Mouse (Mus musculus): ENCODE measurements around the gene Lrrc32. TPM values are rescaled to one million over a fixed set of nuclear protein-coding genes. Genes with fewer than 3 reads are reported as not detected.

Lrrc32 gene
- polyA plus RNA-seq, 1 experiment, result 7.2 TPM

- no peak for DNase-seq
- H3K27me3 ChIP-seq (ENCODE audit: control insufficient read depth, insufficient read depth, low read length), result no peaks in the 10 kb centered on the region
- H3K4me1 ChIP-seq (replicated peaks; ENCODE audit: control insufficient read depth, insufficient read depth, low read length), result peaks cover 26% of the 10 kb centered on the region
- no peak for TF ChIP-seq CTCF (IDR thresholded peaks at IDR 0.05; ENCODE audit: borderline replicate concordance, control insufficient read depth, extremely low read depth, insufficient read depth, low read length, poor library complexity)
- TF ChIP-seq POLR2A (IDR thresholded peaks at IDR 0.05; ENCODE audit: control insufficient read depth, extremely low read depth, insufficient read depth, low read length, poor library complexity), result no peak
- no peak overlapping the region for H3K4me3 ChIP-seq (ENCODE audit: control insufficient read depth, insufficient read depth, low read length)
- WGBS, result 93% methylated on average over 4 of the region's 4 CpGs
- H3K36me3 ChIP-seq (ENCODE audit: control insufficient read depth, insufficient read depth, low read length), result no peaks in the 10 kb centered on the region
- no peak overlapping the region for H3K27ac ChIP-seq (ENCODE audit: control insufficient read depth, insufficient read depth, low read length)
Measured at GRCm38 (mm10) chr7:98532981-98533380, 43.9 kb downstream of the Lrrc32 start.

GRCm38 (mm10) chr7:98534432-98534855 is 45.4 kb downstream of the Lrrc32 start:
- no peak for TF ChIP-seq CTCF (IDR thresholded peaks at IDR 0.05; ENCODE audit: borderline replicate concordance, control insufficient read depth, extremely low read depth, insufficient read depth, low read length, poor library complexity)
- Histone ChIP-seq H3K27ac (ENCODE audit: control insufficient read depth, insufficient read depth, low read length) (no peak overlapping the region), H3K4me3 (ENCODE audit: control insufficient read depth, insufficient read depth, low read length) (no peak overlapping the region), H3K4me1 (replicated peaks; ENCODE audit: control insufficient read depth, insufficient read depth, low read length) (peaks cover 26% of the 10 kb centered on the region), H3K27me3 (ENCODE audit: control insufficient read depth, insufficient read depth, low read length) (no peaks in the 10 kb centered on the region), H3K36me3 (ENCODE audit: control insufficient read depth, insufficient read depth, low read length) (no peaks in the 10 kb centered on the region)
- 6% methylated on average over 13 of the region's 13 CpGs for WGBS
- DNase-seq, result peak; percentile 42

DNA sequence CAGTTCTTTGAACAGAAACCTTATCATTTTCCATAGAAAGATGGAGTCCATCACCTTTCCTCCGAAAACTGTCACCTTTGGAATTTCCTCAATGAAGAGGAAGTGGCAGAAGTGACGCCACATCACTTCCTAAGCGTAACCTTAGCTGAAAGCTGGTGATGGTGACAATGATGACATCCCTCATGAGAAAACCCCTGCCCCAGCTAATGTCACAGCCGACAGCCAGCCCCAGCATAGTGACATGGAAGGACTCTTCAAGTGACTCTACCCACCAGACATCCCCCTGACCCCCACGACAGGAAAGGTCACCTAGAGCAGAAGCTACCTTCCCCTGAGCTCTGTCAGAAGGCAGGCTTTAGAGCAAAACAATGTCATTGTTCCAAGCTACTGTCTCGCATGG is 46.1 kb downstream of the Lrrc32 start:
- no peak for TF ChIP-seq CTCF (IDR thresholded peaks at IDR 0.05; ENCODE audit: borderline replicate concordance, control insufficient read depth, extremely low read depth, insufficient read depth, low read length, poor library complexity)
- no peak for TF ChIP-seq POLR2A (IDR thresholded peaks at IDR 0.05; ENCODE audit: control insufficient read depth, extremely low read depth, insufficient read depth, low read length, poor library complexity)
- Histone ChIP-seq H3K36me3 (ENCODE audit: control insufficient read depth, insufficient read depth, low read length) (no peaks in the 10 kb centered on the region), H3K4me1 (replicated peaks; ENCODE audit: control insufficient read depth, insufficient read depth, low read length) (peaks cover 26% of the 10 kb centered on the region), H3K27me3 (ENCODE audit: control insufficient read depth, insufficient read depth, low read length) (no peaks in the 10 kb centered on the region), H3K4me3 (ENCODE audit: control insufficient read depth, insufficient read depth, low read length) (no peak overlapping the region), H3K27ac (ENCODE audit: control insufficient read depth, insufficient read depth, low read length) (no peak overlapping the region)
- 83% methylated on average over 6 of the region's 6 CpGs for WGBS
- DNase-seq, result no peak

DNA sequence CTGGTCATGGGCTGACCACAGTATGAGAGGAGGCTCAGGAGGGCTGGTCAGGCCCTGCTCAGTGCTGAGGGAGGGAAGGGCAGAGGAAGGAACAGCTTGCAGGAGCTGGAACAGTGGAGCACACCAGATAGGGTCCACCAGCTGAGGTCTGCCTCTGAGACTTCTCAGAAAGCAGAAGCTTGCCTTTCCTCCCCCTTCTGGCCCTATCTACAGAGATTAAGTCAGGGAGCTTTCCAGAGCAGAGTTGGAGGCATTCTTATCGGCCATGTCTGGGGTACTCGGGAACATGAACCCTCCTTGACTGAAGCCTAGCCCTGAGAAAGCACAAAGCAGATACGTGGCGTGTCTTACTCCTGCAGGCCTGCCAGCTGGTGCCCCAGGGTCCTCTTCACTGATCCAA is 46.8 kb downstream of the Lrrc32 start:
- peaks cover 26% of the 10 kb centered on the region for H3K4me1 ChIP-seq (replicated peaks; ENCODE audit: control insufficient read depth, insufficient read depth, low read length)
- no peak for DNase-seq
- H3K27me3 ChIP-seq (ENCODE audit: control insufficient read depth, insufficient read depth, low read length), result no peaks in the 10 kb centered on the region
- H3K4me3 ChIP-seq (ENCODE audit: control insufficient read depth, insufficient read depth, low read length), result no peak overlapping the region
- WGBS, result 81% methylated on average over 4 of the region's 4 CpGs
- TF ChIP-seq CTCF (IDR thresholded peaks at IDR 0.05; ENCODE audit: borderline replicate concordance, control insufficient read depth, extremely low read depth, insufficient read depth, low read length, poor library complexity) (no peak), POLR2A (IDR thresholded peaks at IDR 0.05; ENCODE audit: control insufficient read depth, extremely low read depth, insufficient read depth, low read length, poor library complexity) (no peak)
- no peak overlapping the region for H3K27ac ChIP-seq (ENCODE audit: control insufficient read depth, insufficient read depth, low read length)
- no peaks in the 10 kb centered on the region for H3K36me3 ChIP-seq (ENCODE audit: control insufficient read depth, insufficient read depth, low read length)

DNA sequence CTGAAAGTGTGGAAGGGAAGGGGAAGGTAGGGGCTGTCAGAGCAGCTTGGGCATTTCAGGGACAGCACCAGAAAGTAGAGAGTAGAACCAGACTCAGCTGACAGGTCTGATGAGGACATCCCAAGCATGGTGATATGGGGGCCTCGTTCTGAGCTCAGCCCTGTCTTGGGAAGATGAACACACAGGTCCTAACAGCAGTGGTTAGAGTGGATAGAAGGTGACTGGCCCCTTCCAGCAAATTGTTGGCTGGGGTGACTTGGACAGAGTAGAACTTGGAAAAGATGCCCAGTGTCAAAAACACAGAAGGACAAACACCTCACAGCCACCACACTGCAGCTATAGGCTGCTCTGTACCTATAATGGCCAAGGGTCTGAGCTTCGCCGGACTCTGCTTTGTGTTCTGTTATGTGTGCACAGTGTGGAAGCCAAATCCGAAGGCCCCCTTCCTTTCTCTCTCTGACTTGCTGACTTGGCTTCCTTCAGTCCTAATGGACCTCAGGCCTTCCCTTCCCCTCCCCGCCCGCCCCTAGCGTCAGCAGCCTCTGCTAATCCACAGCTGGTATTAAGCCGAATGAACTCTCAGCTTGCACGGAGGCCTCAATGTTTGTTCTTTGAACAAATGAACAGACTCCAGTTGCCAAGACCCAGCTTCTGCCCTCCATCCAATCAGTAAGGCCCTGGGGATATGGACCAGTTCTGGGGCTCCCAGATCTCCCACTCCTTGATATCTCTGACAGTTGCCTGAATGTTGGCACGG is 48.3 kb downstream of the Lrrc32 start:
- TF ChIP-seq POLR2A (IDR thresholded peaks at IDR 0.05; ENCODE audit: control insufficient read depth, extremely low read depth, insufficient read depth, low read length, poor library complexity), result no peak
- TF ChIP-seq CTCF (IDR thresholded peaks at IDR 0.05; ENCODE audit: borderline replicate concordance, control insufficient read depth, extremely low read depth, insufficient read depth, low read length, poor library complexity), result no peak
- H3K4me1 ChIP-seq (replicated peaks; ENCODE audit: control insufficient read depth, insufficient read depth, low read length), result peaks cover 18% of the 10 kb centered on the region
- no peak overlapping the region for H3K4me3 ChIP-seq (ENCODE audit: control insufficient read depth, insufficient read depth, low read length)
- H3K27me3 ChIP-seq (ENCODE audit: control insufficient read depth, insufficient read depth, low read length), result no peaks in the 10 kb centered on the region
- H3K36me3 ChIP-seq (ENCODE audit: control insufficient read depth, insufficient read depth, low read length), result no peaks in the 10 kb centered on the region
- H3K27ac ChIP-seq (ENCODE audit: control insufficient read depth, insufficient read depth, low read length), result no peak overlapping the region
- WGBS, result 93% methylated on average over 10 of the region's 10 CpGs
- no peak for DNase-seq

DNA sequence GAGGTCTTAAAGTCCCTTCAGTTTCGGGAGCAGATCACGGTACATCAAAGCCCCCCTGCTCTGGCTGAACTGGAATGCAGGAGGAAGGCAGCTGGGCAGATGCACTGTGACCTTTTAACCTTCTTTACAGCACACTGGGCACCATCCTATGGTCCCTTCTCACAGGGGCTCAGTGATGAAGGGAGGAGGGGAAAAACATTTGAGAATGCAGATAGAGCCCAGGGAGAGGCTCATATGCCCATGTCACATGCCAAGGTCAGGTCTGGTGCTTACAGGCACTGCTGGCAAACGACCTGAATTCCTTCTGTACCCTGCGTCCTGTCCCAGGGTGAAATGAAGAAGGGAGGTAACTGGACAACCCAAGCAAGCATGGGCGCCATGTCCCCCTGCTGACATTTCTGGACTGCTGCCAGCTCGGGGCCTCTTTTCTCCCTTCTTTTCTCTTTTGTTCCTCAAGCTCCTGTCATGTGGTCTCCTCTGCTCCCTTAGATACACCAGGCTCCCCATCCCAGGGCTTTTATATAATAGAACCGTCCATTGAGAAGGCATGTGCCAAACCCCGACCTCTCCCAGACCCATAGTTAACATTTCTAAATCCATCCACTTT is 49.0 kb downstream of the Lrrc32 start:
- Histone ChIP-seq H3K27ac (ENCODE audit: control insufficient read depth, insufficient read depth, low read length) (no peak overlapping the region), H3K36me3 (ENCODE audit: control insufficient read depth, insufficient read depth, low read length) (no peaks in the 10 kb centered on the region), H3K4me1 (replicated peaks; ENCODE audit: control insufficient read depth, insufficient read depth, low read length) (peaks cover 18% of the 10 kb centered on the region), H3K4me3 (ENCODE audit: control insufficient read depth, insufficient read depth, low read length) (no peak overlapping the region), H3K27me3 (ENCODE audit: control insufficient read depth, insufficient read depth, low read length) (no peaks in the 10 kb centered on the region)
- 83% methylated on average over 8 of the region's 8 CpGs for WGBS
- DNase-seq, result no peak
- TF ChIP-seq POLR2A (IDR thresholded peaks at IDR 0.05; ENCODE audit: control insufficient read depth, extremely low read depth, insufficient read depth, low read length, poor library complexity) (no peak), CTCF (IDR thresholded peaks at IDR 0.05; ENCODE audit: borderline replicate concordance, control insufficient read depth, extremely low read depth, insufficient read depth, low read length, poor library complexity) (no peak)

All from thymus, adult 2 months (tissue).